Mouse (Mus musculus) heart, postnatal 0 days (tissue): ENCODE measurements around the gene Hivep3. TPM values are rescaled to one million over a fixed set of nuclear protein-coding genes. Genes with fewer than 3 reads are reported as not detected.
A peak's percentile ranks its signal among the peaks of the same experiment; 100 is the strongest.

ENCODE experiments used
- ATAC-seq: fragments of 200-750 bp; cut with Nextera tagmentation; 2 replicates; pipeline ENCODE4 v1.8.0; 2017; ENCODE audit warnings: low read depth, moderate number of reproducible peaks, moderate library complexity; ENCODE audit not compliant: insufficient read depth
- DNase-seq: peaks from one replicate; pipeline ENCODE4 v3.0.0-alpha.2; 2016; ENCODE audit warnings: low spot score
- H3K27ac ChIP-seq: fragments of 300-500 bp; sonication (generic); 2 replicates; pipeline ENCODE4 v1.5.1; 2014; ENCODE audit warnings: low read depth, mild to moderate bottlenecking
- H3K27me3 ChIP-seq: fragments of 300-500 bp; sonication (generic); 2 replicates; pipeline ENCODE4 v1.6.1; 2014; ENCODE audit warnings: low read length, mixed read lengths; ENCODE audit not compliant: control insufficient read depth, insufficient read depth
- H3K36me3 ChIP-seq: fragments of 300-500 bp; sonication (generic); replicated peaks from 2 replicates; pipeline ENCODE4 v1.6.1; 2014; ENCODE audit warnings: low read length, mixed read lengths; ENCODE audit not compliant: control insufficient read depth, insufficient read depth
- H3K4me1 ChIP-seq: fragments of 300-500 bp; sonication (generic); 2 replicates; pipeline ENCODE4 v1.6.1; 2014; ENCODE audit warnings: antibody characterized with exemption; ENCODE audit not compliant: control insufficient read depth, insufficient read depth
- H3K4me2 ChIP-seq: fragments of 300-500 bp; sonication (generic); 2 replicates; pipeline ENCODE4 v1.6.1; 2014; ENCODE audit warnings: low read depth, mild to moderate bottlenecking, low read length, moderate library complexity
- H3K4me3 ChIP-seq: fragments of 300-500 bp; sonication (generic); 2 replicates; pipeline ENCODE4 v1.5.1; 2014; ENCODE audit warnings: low read depth, low read length
- H3K9ac ChIP-seq: fragments of 300-500 bp; sonication (generic); replicated peaks from 2 replicates; pipeline ENCODE4 v1.6.1; 2014; ENCODE audit warnings: low read depth, low read length, mixed read lengths
- H3K9me3 ChIP-seq: fragments of 300-500 bp; sonication (generic); replicated peaks from 2 replicates; pipeline ENCODE4 v1.6.1; 2016; ENCODE audit warnings: low read length; ENCODE audit not compliant: control insufficient read depth
- CTCF ChIP-seq: IDR thresholded peaks from 2 replicates; pipeline ENCODE4 v1.5.1; 2016; ENCODE audit warnings: antibody characterized with exemption, control low read depth, low read depth
- EP300 ChIP-seq: IDR thresholded peaks from 2 replicates; pipeline ENCODE4 v1.6.1; 2016; ENCODE audit warnings: antibody characterized with exemption, low read depth
- WGBS: fragments of 180-500 bp; shearing (Covaris S2); extraction: QIAGEN DNeasy Blood & Tissue Kit; methylation state at CpG from one replicate; pipeline ENCODE4 v1.1.7; 2014; 5-methylcytosine and 5-hydroxymethylcytosine counted together
- polyA plus RNA-seq: library from polyadenylated mRNA; unstranded; fragments of >200 nt; fragmentation: Nextera tagmentation; extraction: Ambion mirVana; gene quantifications from 2 replicates; pipeline ENCODE4 v1.2.1, GENCODE M21; 2015
- total RNA-seq: library from RNA; depleted of rRNA; stranded (reverse); fragments of >200 nt; gene quantifications from 2 replicates; pipeline ENCODE4 v1.2.3, GENCODE M21; 2014; ENCODE audit warnings: low replicate concordance

Gene Hivep3
- total and polyA plus RNA-seq, 2 experiments from 2014 or later: 5.8 to 10.4 TPM

GRCm38 (mm10) chr4:120126047-120126446 is 392.5 kb downstream of the Hivep3 start:
- H3K4me3 ChIP-seq: no peak overlapping the region
- H3K9me3 ChIP-seq: no peaks in the 10 kb centered on the region
- no peak for DNase-seq
- H3K4me1 ChIP-seq: peaks cover 30% of the 10 kb centered on the region
- ATAC-seq: no peak
- H3K36me3 ChIP-seq: no peaks in the 10 kb centered on the region
- WGBS: 55% methylated on average over 6 of the region's 6 CpGs
- no peak overlapping the region for H3K4me2 ChIP-seq
- no peak for TF ChIP-seq EP300
- no peak for TF ChIP-seq CTCF
- no peak overlapping the region for H3K27ac ChIP-seq
- H3K27me3 ChIP-seq: no peaks in the 10 kb centered on the region
- no peak overlapping the region for H3K9ac ChIP-seq

- 85% methylated on average over 3 of the region's 3 CpGs for WGBS
- H3K36me3 ChIP-seq: no peaks in the 10 kb centered on the region
- no peak for TF ChIP-seq EP300
- TF ChIP-seq CTCF: no peak
- ATAC-seq (no peak), DNase-seq (no peak)
- no peak overlapping the region; the same call in 1 of the 2 replicates for H3K27ac ChIP-seq
- H3K9me3 ChIP-seq: no peaks in the 10 kb centered on the region
- no peak overlapping the region for H3K4me2 ChIP-seq
- 0 out of 2 replicates have a peak overlapping the region, but pooled peaks have one; percentile 4 for H3K9ac ChIP-seq
- no peaks in the 10 kb centered on the region for H3K27me3 ChIP-seq
- peaks cover 39% of the 10 kb centered on the region for H3K4me1 ChIP-seq
- no peak overlapping the region for H3K4me3 ChIP-seq
Observed at GRCm38 (mm10) chr4:120127333-120127732, 393.7 kb downstream of the Hivep3 start.

GRCm38 (mm10) chr4:120128033-120128432 is 394.4 kb downstream of the Hivep3 start:
- DNase-seq (peak; percentile 79), ATAC-seq (peak; percentile 68)
- no peak overlapping the region for H3K4me3 ChIP-seq
- no peak overlapping the region for H3K9ac ChIP-seq
- no peaks in the 10 kb centered on the region for H3K36me3 ChIP-seq
- H3K4me2 ChIP-seq: no peak overlapping the region
- peak overlapping the region; percentile 23; the same call in 1 of the 2 replicates for H3K27ac ChIP-seq
- H3K4me1 ChIP-seq: peaks cover 39% of the 10 kb centered on the region
- H3K27me3 ChIP-seq: no peaks in the 10 kb centered on the region
- H3K9me3 ChIP-seq: no peaks in the 10 kb centered on the region
- 43% methylated on average over 4 of the region's 4 CpGs for WGBS
- TF ChIP-seq CTCF (no peak), EP300 (no peak)

- H3K4me3 ChIP-seq: no peak overlapping the region
- H3K9me3 ChIP-seq: no peaks in the 10 kb centered on the region
- DNase-seq: peak; percentile 73
- TF ChIP-seq CTCF (peak; percentile 93), EP300 (no peak)
- H3K4me1 ChIP-seq: peaks cover 39% of the 10 kb centered on the region
- no peak overlapping the region for H3K9ac ChIP-seq
- peak; percentile 14; the same call in 1 of the 2 replicates for ATAC-seq
- no peak overlapping the region for H3K4me2 ChIP-seq
- H3K36me3 ChIP-seq: no peaks in the 10 kb centered on the region
- H3K27me3 ChIP-seq: 0 out of 2 replicates have a peak, but pooled peaks cover 3% of the 10 kb centered on the region
- H3K27ac ChIP-seq: no peak overlapping the region
- WGBS: 46% methylated on average over 4 of the region's 4 CpGs
Observed at GRCm38 (mm10) chr4:120129233-120129885, 395.8 kb downstream of the Hivep3 start.

DNA sequence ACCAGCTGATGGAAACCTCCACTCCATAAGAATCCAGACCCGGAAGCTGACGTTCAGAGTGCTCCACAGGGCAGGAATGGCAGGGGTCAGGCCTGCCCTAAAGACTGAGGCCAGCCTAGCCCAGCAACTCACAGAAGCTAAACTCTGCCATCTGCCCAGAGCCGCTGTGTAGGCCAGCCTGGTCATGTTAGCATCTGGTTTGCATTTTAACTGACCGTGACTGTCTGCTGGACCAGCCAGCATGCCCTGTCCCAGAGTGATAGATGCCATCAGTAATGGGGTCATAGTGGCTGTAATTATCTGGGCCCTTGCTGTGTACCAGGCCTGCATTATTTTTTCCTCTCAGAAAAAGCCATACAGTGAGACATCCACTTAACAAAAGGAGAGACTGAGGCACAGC is 397.3 kb downstream of the Hivep3 start:
- no peak for TF ChIP-seq CTCF
- no peak for TF ChIP-seq EP300
- no peak for DNase-seq
- ATAC-seq: no peak
- Histone ChIP-seq H3K4me2 (no peak overlapping the region), H3K9me3 (no peaks in the 10 kb centered on the region), H3K27ac (no peak overlapping the region), H3K36me3 (no peaks in the 10 kb centered on the region), H3K4me1 (peaks cover 34% of the 10 kb centered on the region), H3K4me3 (no peak overlapping the region), H3K9ac (no peak overlapping the region), H3K27me3 (peaks cover 6% of the 10 kb centered on the region; the same call in 1 of the 2 replicates)
- WGBS: 81% methylated on average over 4 of the region's 4 CpGs
